Mouse (Mus musculus) left cerebral cortex, postnatal 14 days (tissue): ENCODE measurements around the gene Ep300. TPM values are rescaled to one million over a fixed set of nuclear protein-coding genes. Genes with fewer than 3 reads are reported as not detected.
"Not testable (repeated sequence)": the region's sequence is repeated elsewhere in the genome, so short reads cannot be mapped to it uniquely, and the experiment has no call there.

Experiments
- DNase-seq, 2 experiments: peaks; one replicate each; pipeline ENCODE4 v3.0.0; 2021 to 2022; ENCODE audit warnings: low spot score in 2 of 2, mixed read lengths in 1 of 2
- intact Hi-C: fragments of 180-260 bp; cut with DNase I; formaldehyde crosslinking; loops from one replicate; pipeline ENCODE4 v1.15.1; 2025
- microRNA-seq, 2 experiments: library from miRNA; unstranded; fragments of <30 nt; microRNA quantifications; one replicate each; pipeline ENCODE4 v1.2.0; 2022
- total RNA-seq, 2 experiments: library from RNA; stranded (reverse); gene quantifications; 2 replicates each; pipeline ENCODE4 v1.2.3; 2021

Gene Ep300
- total RNA-seq, 2 experiments from 2014 or later = 57.9 to 58.3 TPM

DNA sequence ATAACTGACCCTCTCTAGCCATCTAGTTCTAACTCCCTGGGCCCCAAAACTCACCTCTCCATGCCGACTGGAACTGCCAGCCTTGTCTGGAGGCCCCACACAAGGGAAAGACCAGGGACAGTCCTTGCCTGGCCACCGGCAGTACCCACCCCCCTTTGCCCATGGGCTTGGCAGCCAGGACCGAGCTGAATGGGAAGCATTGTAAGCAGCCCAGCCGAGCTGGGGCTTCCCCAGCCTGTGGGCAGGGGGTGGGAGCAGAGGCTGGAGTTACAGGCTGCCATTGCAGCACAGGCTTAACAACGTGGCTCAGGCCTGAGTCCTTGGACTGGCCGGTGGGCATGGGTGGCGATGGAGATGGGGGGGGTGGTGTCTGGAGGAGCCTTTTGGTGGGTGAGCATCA, 112.0 kb downstream of the Ep300 start, which contains the start of gene Chadl:
TSS of gene Chadl (minus strand) at position 113 of the 400 bp plus-strand sequence.
- intact Hi-C loops = loop anchor here (5.0 kb wide), 1 partner anchor 115 kb away; no protein-coding TSS in a partner anchor
- peak; percentile 47 to 60 for DNase-seq

DNA sequence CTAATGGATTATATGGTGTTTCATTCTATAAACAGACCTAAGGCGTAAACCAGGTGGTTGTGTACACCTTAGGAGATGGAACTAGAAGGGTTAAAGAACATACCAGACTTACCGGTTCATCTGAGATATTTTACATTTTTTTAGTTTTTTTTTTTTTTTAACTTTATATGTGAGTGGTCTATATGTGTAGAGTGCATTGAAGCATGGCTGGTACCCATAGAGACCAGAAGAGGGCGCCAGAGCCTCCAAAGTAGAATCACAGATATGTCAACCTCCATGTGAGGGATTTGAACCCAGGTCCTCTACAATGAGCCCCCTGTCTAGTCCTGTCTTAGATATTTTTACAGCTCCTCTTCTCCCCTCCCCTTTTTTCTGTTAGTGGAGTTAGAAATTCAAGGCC, 112.7 kb downstream of the Ep300 start:
- intact Hi-C loops = loop anchor here (5.0 kb wide), 1 partner anchor 114 kb away; no protein-coding TSS in a partner anchor
- peak; percentile 31 to 55 for DNase-seq

DNA sequence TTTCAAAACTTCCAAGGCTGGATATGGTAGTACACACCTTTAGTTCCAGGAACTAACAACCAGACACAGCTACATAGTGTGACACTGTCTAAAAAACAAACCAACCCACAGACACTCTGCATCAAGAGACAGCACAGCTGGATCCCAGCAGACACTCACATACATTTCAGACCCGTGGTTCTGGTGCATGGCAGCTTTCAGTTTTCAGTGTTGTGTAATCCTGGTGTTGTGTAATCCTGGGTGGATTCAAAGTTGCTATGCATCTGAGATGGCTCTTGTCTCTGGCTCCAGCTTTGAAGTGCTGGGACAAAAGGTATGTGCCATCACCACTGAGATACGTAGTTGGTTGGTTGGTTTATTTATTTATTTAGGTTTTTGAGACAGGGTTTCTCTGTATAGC, 113.4 kb downstream of the Ep300 start:
- intact Hi-C loops = loop anchor here (5.0 kb wide), 1 partner anchor 114 kb away; no protein-coding TSS in a partner anchor
- DNase-seq = no peak

DNA sequence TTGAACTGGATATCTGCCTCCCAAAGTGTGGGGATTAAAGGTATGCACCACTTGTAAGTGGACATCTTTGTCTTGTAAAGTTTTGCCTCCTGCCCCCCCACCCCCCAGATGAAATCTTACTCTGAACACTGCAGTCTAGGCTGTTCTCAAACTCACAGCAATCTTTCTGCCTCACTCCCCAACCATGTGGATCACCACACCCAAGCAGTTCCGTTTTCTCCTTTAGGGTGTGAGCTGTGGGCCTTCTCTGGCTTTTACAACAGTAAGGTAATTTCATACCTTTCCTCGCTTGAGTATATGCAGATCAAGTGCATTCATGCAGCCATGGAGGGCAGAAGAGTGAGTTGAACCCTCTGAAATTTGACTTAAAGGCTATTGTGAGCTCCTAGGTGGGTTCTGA, 115.0 kb downstream of the Ep300 start:
- no peak for DNase-seq

DNA sequence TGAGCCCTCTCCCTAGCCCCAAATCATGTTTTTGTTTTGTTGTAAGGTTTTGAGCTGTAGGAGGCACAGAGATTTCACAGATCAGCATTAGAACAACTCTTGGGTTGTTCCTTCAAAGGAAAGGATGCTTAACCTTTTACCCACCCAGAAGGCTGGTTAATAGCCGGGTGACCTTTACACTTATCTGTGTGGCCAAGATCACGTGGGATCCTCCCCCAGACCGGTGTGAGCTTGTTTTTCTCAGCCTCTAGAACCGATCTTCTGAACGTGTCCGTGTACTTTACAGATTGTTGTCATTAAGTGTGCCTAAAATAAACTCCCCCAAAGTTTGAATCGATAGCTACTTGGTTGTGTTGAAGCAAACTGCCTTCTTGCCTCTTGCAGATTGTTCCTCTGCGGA, 115.5 kb downstream of the Ep300 start:
- DNase-seq = no peak
- intact Hi-C loops = no loop called here

More for the DNA sequence above, 115.0 kb downstream of the Ep300 start:
- intact Hi-C loops = no loop called here

DNA sequence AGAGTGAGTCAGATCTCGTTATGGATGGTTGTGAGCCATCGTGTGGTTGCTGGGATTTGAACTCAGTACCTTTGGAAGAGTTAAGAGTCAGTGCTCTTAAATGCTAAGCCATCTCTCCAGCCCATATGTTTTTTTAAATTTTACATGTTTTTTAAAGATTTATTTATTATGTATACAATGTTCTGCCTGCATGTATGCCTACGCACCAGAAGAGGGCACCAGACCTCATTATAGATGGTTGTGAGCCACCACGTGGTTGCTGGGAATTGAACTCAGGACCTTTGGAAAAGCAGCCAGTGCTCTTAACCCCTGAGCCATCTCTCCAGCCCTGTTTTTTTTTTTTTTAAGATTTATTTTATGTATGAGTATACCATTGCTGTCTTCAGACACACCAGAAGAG, 116.2 kb downstream of the Ep300 start:
- intact Hi-C loops, DNase-seq: not testable (repeated sequence)

Small RNAs within 50 kb of the gene (microRNA-seq; reads per million reads assigned to microRNA genes)
- 0.26 to 0.34 reads per million in 2 experiments for gene Gm23880

Other genes with a start within 250 kb of the Ep300 start
- gene Slc25a17, start 224.5 kb upstream of the Ep300 start, total RNA-seq = 10 to 100 TPM; 48.7 to 51.0 TPM
- 100 to 1,000 TPM; 149 to 161 TPM for gene St13, start 185.3 kb upstream of the Ep300 start, total RNA-seq
- gene Xpnpep3, start 185.2 kb upstream of the Ep300 start, total RNA-seq = 10 to 100 TPM; 11.7 to 15.2 TPM
- gene Dnajb7, start 177.1 kb upstream of the Ep300 start, total RNA-seq = not detected
- 100 to 1,000 TPM; 128 to 139 TPM for gene Rbx1, start 119.1 kb upstream of the Ep300 start, total RNA-seq
- 10 to 100 TPM; 34.4 to 35.5 TPM for gene L3mbtl2, start 78.5 kb downstream of the Ep300 start, total RNA-seq
- 10 to 100 TPM; 18.8 to 23.8 TPM for gene Chadl, start 111.9 kb downstream of the Ep300 start, total RNA-seq
- 100 to 1,000 TPM; 188 to 197 TPM for gene Zc3h7b, start 159.7 kb downstream of the Ep300 start, total RNA-seq
- 100 to 1,000 TPM; 199 to 206 TPM for gene Rangap1, start 160.2 kb downstream of the Ep300 start, total RNA-seq
- 100 to 1,000 TPM; 188 to 210 TPM for gene Tef, start 217.1 kb downstream of the Ep300 start, total RNA-seq